Mouse (Mus musculus): ENCODE measurements around the gene Fam71d.

Fam71d gene

GRCm38 (mm10) chr12:78777916-78778315 lies 86.6 kb downstream of the Fam71d start:
- DNase-seq: no peak

- DNase-seq: no peak
These were observed 87.2 kb downstream of the Fam71d start for GRCm38 (mm10) chr12:78778423-78779067.

Measured in B cell, adult 2 months (primary cell).